9 mouse cellular contexts compared by ENCODE assay signal in genomic region chr4:156030651-156031118, GRCm38 (mm10). TPM values are rescaled to one million over a fixed set of nuclear protein-coding genes. Genes with fewer than 3 reads are reported as not detected.
A peak's percentile ranks its signal among the peaks of the same experiment; 100 is the strongest.
DNase-seq lines count a peak whose midpoint lies in the region; ATAC-seq and TF ChIP-seq lines count a peak whose summit lies in the region.
"Had no signal": no experiment of that assay in that cellular context is flagged by ENCODE, and none has a peak within 500 bp of the region (broad histone marks: within the 10 kb centered on the region; RNA-seq: fewer than 3 reads in every experiment).

No protein-coding gene starts in this region.

- WGBS in heart, embryonic 11.5 days (ENCODE audit: insufficient replicate concordance), result 53% methylated on average over 9 of the region's 9 CpGs
- WGBS in forebrain, embryonic 12.5 days, result 69% methylated on average over 9 of the region's 9 CpGs
- WGBS in liver, embryonic 13.5 days (ENCODE audit: insufficient replicate concordance), result 55% methylated on average over 9 of the region's 9 CpGs

- peaks cover 18% of the 10 kb centered on the region for H3K27me3 ChIP-seq in heart, embryonic 11.5 days (ENCODE audit: control insufficient read depth, insufficient read depth, low read length)
- peaks cover 18% of the 10 kb centered on the region for H3K27me3 ChIP-seq in E14TG2a.4 (ENCODE audit: insufficient read depth, low read length)
- H3K27me3 ChIP-seq in forebrain, embryonic 12.5 days, result peaks cover 22% of the 10 kb centered on the region
- peaks cover 18% of the 10 kb centered on the region for H3K27me3 ChIP-seq in liver, embryonic 13.5 days
- H3K27me3 ChIP-seq: Patski had no signal

- DNase-seq in heart, postnatal 25 days (ENCODE audit: low spot score), result no peak
- no peak for DNase-seq in liver, embryonic 13.5 days
- DNase-seq in urinary bladder, postnatal 36 days (ENCODE audit: low spot score in 2 of 2), result no peak
- DNase-seq in kidney, postnatal 10 days, result no peak
- DNase-seq in gastrocnemius, postnatal 10 days, result no peak

- TF ChIP-seq CTCF in E14TG2a.4 (conservative IDR thresholded peaks at IDR 0.05; ENCODE audit: low read length), result no peak

- H3K9ac ChIP-seq in heart, embryonic 11.5 days (ENCODE audit: low read depth, low read length), result peak overlapping the region; percentile 73
- peak overlapping the region; percentile 26 for H3K9ac ChIP-seq in forebrain, embryonic 12.5 days
- peak overlapping the region; percentile 44 for H3K9ac ChIP-seq in liver, embryonic 13.5 days

- intact Hi-C loops in heart, postnatal 25 days (cut with DNase I), result no loop called here

- H3K4me1 ChIP-seq in heart, embryonic 11.5 days (ENCODE audit: control insufficient read depth, insufficient read depth, low read length), result peaks cover 22% of the 10 kb centered on the region
- peaks cover 57% of the 10 kb centered on the region for H3K4me1 ChIP-seq in E14TG2a.4 (replicated peaks; ENCODE audit: low read depth, low read length)
- peaks cover 34% of the 10 kb centered on the region for H3K4me1 ChIP-seq in forebrain, embryonic 12.5 days
- H3K4me1 ChIP-seq in liver, embryonic 13.5 days (replicated peaks), result peaks cover 35% of the 10 kb centered on the region

- ATAC-seq in heart, embryonic 11.5 days (replicated peaks; ENCODE audit: insufficient number of reproducible peaks, low FRiP score, low TSS enrichment), result no peak
- ATAC-seq in forebrain, embryonic 12.5 days (ENCODE audit: low FRiP score), result no peak
- ATAC-seq in liver, embryonic 13.5 days (ENCODE audit: low read depth), result no peak

- no peaks in the 10 kb centered on the region for H3K9me3 ChIP-seq in heart, embryonic 11.5 days (replicated peaks; ENCODE audit: control insufficient read depth, low read length)
- H3K9me3 ChIP-seq in E14TG2a.4 (ENCODE audit: low read length), result no peaks in the 10 kb centered on the region
- no peaks in the 10 kb centered on the region for H3K9me3 ChIP-seq in forebrain, embryonic 12.5 days
- no peaks in the 10 kb centered on the region for H3K9me3 ChIP-seq in liver, embryonic 13.5 days (replicated peaks)

- H3K27ac ChIP-seq in heart, embryonic 11.5 days (ENCODE audit: low read depth, low read length), result no peak overlapping the region
- H3K27ac ChIP-seq in forebrain, embryonic 12.5 days, result peak overlapping the region; percentile 86; the same call in 1 of the 2 replicates
- no peak overlapping the region for H3K27ac ChIP-seq in liver, embryonic 13.5 days

- peak overlapping the region; percentile 60 for H3K4me2 ChIP-seq in heart, embryonic 11.5 days
- H3K4me2 ChIP-seq in forebrain, embryonic 12.5 days, result peak overlapping the region; percentile 64
- H3K4me2 ChIP-seq in liver, embryonic 13.5 days, result peak overlapping the region; percentile 59

- 0 out of 2 replicates have a peak, but pooled peaks cover 4% of the 10 kb centered on the region for H3K36me3 ChIP-seq in heart, embryonic 11.5 days (ENCODE audit: control insufficient read depth, insufficient read depth, low read length)
- H3K36me3 ChIP-seq in E14TG2a.4 (ENCODE audit: insufficient read depth, low read length), result peaks cover 46% of the 10 kb centered on the region
- H3K36me3 ChIP-seq in forebrain, embryonic 12.5 days (replicated peaks), result peaks cover 7% of the 10 kb centered on the region; the same call in 1 of the 2 replicates
- H3K36me3 ChIP-seq in liver, embryonic 13.5 days, result peaks cover 5% of the 10 kb centered on the region; the same call in 1 of the 2 replicates

- H3K4me3 ChIP-seq in heart, embryonic 11.5 days (ENCODE audit: low read depth, low read length), result peak overlapping the region; percentile 57
- peak overlapping the region; percentile 81 for H3K4me3 ChIP-seq in E14TG2a.4 (replicated peaks; ENCODE audit: low read length)
- H3K4me3 ChIP-seq in forebrain, embryonic 12.5 days (replicated peaks), result peak overlapping the region; percentile 39
- peak overlapping the region; percentile 50 for H3K4me3 ChIP-seq in liver, embryonic 13.5 days (replicated peaks)

RNA-seq across cellular contexts. Expression of gene Tnfrsf18, which starts 4.7 kb away (rescaled TPM):
- polyA plus RNA-seq in heart, embryonic 11.5 days (2014; fragmentation: Nextera tagmentation; extraction: Ambion mirVana), result 1.3 and 1.7 TPM in 2 replicates
- under 1 TPM in 1 of 2 experiments, not detected in 1; 0.34 TPM for total RNA-seq in heart, postnatal 25 days (2021)
- polyA plus RNA-seq in forebrain, embryonic 12.5 days (2016; fragmentation: Nextera tagmentation; extraction: Ambion mirVana), result 1.3 and 1.4 TPM in 2 replicates
- polyA plus RNA-seq in liver, embryonic 13.5 days (2015; fragmentation: Nextera tagmentation; extraction: Ambion mirVana), result 0.60 and 0.65 TPM in 2 replicates
- under 1 TPM in 1 of 2 experiments, not detected in 1; 0.36 TPM for total RNA-seq in gastrocnemius, postnatal 10 days (2021)

RNA-seq across cellular contexts. Expression of gene Tnfrsf4, which starts 17.0 kb away (rescaled TPM):
- polyA plus RNA-seq in heart, embryonic 11.5 days (2014; fragmentation: Nextera tagmentation; extraction: Ambion mirVana), result 0.21 and 0.37 TPM in 2 replicates
- under 1 TPM in 1 of 2 experiments, not detected in 1; 0.23 TPM for total RNA-seq in heart, postnatal 25 days (2021)
- polyA plus RNA-seq in forebrain, embryonic 12.5 days (2016; fragmentation: Nextera tagmentation; extraction: Ambion mirVana), result 0.70 and 1.2 TPM in 2 replicates
- polyA plus RNA-seq in liver, embryonic 13.5 days (2015; fragmentation: Nextera tagmentation; extraction: Ambion mirVana), result 0.09 and 0.20 TPM in 2 replicates
- total RNA-seq in gastrocnemius, postnatal 10 days (2021), result under 1 TPM; 0.31 to 0.93 TPM

RNA-seq across cellular contexts. Expression of gene Ttll10, which starts 28.5 kb away (rescaled TPM):
- polyA plus RNA-seq in heart, embryonic 11.5 days (2014; fragmentation: Nextera tagmentation; extraction: Ambion mirVana), result 0.36 TPM in 1 of 2 replicates, not detected in the other
- total RNA-seq in heart, postnatal 25 days (2021), result not detected
- 0.22 and 0.37 TPM in 2 replicates for polyA plus RNA-seq in forebrain, embryonic 12.5 days (2016; fragmentation: Nextera tagmentation; extraction: Ambion mirVana)
- polyA plus RNA-seq in liver, embryonic 13.5 days (2015; fragmentation: Nextera tagmentation; extraction: Ambion mirVana), result 0.12 and 0.20 TPM in 2 replicates
- total RNA-seq in gastrocnemius, postnatal 10 days (2021), result not detected

RNA-seq across cellular contexts. Expression of gene Sdf4, which starts 38.0 kb away (rescaled TPM):
- 138 and 147 TPM in 2 replicates for polyA plus RNA-seq in heart, embryonic 11.5 days (2014; fragmentation: Nextera tagmentation; extraction: Ambion mirVana)
- total RNA-seq in heart, postnatal 25 days (2021), result 10 to 100 TPM; 77.3 to 81.8 TPM
- polyA plus RNA-seq in forebrain, embryonic 12.5 days (2016; fragmentation: Nextera tagmentation; extraction: Ambion mirVana), result 115 and 117 TPM in 2 replicates
- 88.2 and 91.6 TPM in 2 replicates for polyA plus RNA-seq in liver, embryonic 13.5 days (2015; fragmentation: Nextera tagmentation; extraction: Ambion mirVana)
- total RNA-seq in gastrocnemius, postnatal 10 days (2021), result 10 to 100 TPM; 87.9 to 96.0 TPM

RNA-seq across cellular contexts. Expression of gene B3galt6, which starts 38.2 kb away (rescaled TPM):
- 10.1 and 11.6 TPM in 2 replicates for polyA plus RNA-seq in heart, embryonic 11.5 days (2014; fragmentation: Nextera tagmentation; extraction: Ambion mirVana)
- 1 to 10 TPM; 2.4 to 2.7 TPM for total RNA-seq in heart, postnatal 25 days (2021)
- polyA plus RNA-seq in forebrain, embryonic 12.5 days (2016; fragmentation: Nextera tagmentation; extraction: Ambion mirVana), result 16.4 and 18.6 TPM in 2 replicates
- 5.5 and 6.2 TPM in 2 replicates for polyA plus RNA-seq in liver, embryonic 13.5 days (2015; fragmentation: Nextera tagmentation; extraction: Ambion mirVana)
- 1 to 10 TPM; 3.1 to 3.8 TPM for total RNA-seq in gastrocnemius, postnatal 10 days (2021)
